Mouse (Mus musculus): ENCODE measurements at regions not wholly inside any gene's neighbourhood (a gene's known extent, or its start where the extent isn't known, plus 50 kb on each side); places are given as distances from the start of the nearest gene placed in this dataset.

DNA sequence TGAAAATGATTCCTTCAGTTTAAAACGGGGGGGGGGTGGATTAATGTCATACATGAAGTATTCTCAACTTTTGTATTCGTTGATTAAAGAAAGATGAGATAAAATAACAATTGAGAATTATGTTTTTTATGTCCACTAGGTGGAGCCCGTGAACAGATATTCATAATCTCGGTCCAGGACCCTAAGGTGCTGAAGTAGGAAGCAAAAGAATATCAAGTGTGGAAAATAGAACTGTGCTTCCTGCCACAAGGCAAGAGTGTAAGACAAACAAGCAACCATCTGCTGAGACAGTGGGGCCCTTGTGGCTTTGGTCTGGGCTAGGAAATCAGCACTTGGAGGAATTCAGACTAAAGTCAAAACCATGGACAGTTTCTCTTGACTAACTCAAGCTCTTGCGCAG is 50.9 kb upstream of the Kap start:
- peak; percentile 2 to 67 for DNase-seq (ENCODE audit: extremely low spot score in 1 of 2, low spot score in 1 of 2)

DNA sequence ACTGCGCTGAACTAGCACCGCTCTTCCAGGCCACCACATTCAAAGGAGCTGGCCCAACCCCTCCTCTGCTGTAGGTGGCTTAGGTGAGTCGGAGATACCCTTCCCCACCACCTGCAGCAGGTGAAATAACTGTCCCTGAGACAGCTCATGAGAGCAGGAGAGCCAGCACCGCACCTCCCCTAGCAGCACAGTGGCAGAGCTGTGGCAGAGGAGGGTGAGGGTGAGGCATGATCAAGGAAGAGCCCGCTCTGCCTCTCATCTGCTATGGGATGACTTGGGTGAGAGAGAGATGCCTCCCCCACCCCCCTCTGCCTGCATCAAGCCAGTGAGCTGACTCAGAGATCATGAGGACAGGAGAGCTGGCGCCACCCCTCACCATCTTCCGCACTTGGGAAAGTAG is 81.1 kb upstream of the Kap start:
- DNase-seq (ENCODE audit: extremely low spot score in 1 of 2, low spot score in 1 of 2): no peak

DNA sequence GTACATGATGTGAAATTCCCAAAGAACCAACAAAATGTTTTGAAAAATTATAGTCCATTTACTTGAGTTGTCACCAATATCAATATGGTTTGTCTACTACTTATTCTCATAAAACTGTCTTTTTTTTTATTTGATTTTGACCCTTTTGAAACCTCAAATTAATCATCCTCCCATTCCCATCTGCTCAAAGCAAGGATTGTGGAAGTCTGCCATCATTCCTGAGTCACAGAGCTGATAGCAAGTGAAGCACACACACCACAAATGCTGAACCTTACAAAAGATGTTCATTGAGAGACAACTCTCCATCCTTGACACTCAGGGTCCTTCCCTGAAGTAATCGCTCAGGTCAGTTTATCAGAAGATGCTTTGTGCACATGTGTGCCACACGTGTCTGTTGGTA is 82.1 kb upstream of the Kap start:
- DNase-seq (ENCODE audit: extremely low spot score in 1 of 2, low spot score in 1 of 2): no peak

DNA sequence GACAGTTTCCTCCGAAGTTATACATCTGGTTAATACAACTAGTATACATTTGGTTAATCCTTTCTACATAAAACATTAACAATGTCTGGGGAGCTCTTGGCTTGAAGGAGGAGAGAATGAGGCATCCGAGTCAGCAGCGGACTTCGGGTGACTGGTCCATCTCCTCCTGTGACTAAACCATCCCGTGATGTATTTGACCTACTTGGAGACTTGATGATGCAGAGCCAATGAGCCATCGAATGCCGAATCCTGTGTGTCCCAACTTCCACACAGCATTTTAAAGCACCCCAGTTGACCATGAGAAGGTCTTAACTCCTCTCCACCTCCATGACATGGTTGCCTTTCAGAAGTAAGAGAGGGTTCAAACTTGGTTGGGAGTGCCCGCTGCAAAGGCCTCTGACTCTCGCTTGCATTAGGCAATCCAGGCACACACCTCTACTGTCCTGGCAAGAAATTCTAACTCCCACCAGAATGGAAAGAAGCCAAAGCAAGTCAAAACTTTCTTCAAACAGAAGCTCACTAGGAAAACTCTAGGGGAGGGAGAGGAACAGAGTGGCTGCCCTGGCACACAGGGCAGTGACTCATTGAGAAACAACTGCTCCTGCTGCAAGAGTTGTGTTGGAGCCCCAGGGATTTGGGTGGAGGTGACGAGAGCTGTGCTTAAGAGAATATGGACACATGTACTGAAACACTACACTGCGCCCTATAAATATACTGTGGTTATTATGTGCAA is 75.4 kb upstream of the Etv6 start:
- no peak for DNase-seq (ENCODE audit: extremely low spot score in 1 of 2, low spot score in 1 of 2)

DNA sequence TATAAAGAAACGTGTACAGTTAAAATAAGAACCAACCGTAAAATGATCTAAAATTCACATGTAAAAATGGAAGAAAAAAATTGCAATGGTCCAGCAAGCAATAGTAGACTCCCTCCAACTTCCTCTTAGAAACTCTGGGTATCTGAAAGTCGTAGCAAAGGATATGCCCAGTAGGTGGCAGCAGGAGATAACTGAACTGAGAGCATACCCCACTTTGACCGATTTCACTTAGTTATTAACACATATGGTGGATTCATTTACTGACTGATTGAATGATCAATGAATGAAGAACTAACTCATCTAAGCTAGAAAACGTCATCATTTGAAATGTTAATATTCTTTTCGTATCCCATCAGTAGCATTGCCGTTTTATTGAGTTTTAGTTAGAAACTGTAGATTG is 74.8 kb upstream of the Etv6 start:
- DNase-seq (ENCODE audit: extremely low spot score in 1 of 2, low spot score in 1 of 2): peak; percentile 26 to 93

DNA sequence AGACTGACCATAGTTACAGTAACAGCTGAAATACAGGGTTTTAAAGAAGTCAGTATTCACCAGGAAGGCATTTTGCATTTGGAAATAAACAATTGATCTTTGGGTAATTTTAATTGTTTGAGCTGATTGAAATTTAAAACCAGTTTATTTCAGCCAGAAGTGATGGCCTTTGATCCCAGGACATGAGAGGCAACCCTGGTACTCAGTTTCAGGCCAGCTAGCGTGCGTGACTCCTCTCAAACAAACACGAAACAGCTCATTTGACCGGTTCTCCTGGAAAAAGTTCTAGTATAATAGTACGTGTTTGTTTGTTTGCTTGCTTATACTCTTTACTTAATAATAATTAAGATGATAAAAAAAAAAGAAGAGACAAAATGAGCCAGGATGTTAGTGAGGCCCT is 72.9 kb upstream of the Etv6 start:
- no peak for DNase-seq (ENCODE audit: extremely low spot score in 1 of 2, low spot score in 1 of 2)

DNA sequence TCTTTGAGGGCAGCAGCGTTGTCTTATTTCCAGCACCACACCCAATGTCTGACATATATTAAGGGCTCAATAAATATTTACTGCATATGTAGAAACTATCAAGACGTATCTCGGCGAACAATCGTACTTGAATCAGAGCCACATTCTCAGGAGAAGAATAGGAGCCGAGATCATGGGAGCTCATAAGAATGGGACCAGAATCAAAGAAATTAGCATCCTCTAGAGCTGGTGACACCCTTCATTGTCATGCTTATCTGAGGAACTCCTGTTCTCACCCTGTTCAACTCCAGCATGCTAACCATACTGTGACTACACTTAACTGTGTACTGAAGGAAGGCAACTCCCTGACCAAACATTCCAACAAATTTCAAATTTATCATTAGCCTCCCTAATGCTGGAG is 72.2 kb upstream of the Etv6 start:
- no peak for DNase-seq (ENCODE audit: extremely low spot score in 1 of 2, low spot score in 1 of 2)

DNA sequence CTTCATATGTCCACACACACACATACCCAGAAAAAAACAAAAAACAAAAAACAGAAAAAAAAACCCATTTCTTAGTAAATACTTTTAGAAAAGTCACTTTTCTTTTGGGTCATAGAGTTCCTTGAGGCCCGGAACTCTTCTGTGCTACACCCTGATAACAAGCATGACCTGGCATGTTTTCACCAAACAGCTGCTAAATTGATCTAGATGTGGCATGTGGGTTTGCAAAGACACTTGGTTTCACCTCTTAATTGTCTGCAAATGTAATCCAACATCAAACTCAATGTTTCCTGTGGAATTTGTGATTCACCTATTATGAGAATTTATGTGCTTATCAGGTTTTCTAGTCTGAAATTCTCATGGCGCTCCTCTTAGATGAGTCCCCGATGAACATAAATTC is 68.2 kb upstream of the Etv6 start:
- DNase-seq (ENCODE audit: extremely low spot score in 1 of 2, low spot score in 1 of 2): no peak

DNA sequence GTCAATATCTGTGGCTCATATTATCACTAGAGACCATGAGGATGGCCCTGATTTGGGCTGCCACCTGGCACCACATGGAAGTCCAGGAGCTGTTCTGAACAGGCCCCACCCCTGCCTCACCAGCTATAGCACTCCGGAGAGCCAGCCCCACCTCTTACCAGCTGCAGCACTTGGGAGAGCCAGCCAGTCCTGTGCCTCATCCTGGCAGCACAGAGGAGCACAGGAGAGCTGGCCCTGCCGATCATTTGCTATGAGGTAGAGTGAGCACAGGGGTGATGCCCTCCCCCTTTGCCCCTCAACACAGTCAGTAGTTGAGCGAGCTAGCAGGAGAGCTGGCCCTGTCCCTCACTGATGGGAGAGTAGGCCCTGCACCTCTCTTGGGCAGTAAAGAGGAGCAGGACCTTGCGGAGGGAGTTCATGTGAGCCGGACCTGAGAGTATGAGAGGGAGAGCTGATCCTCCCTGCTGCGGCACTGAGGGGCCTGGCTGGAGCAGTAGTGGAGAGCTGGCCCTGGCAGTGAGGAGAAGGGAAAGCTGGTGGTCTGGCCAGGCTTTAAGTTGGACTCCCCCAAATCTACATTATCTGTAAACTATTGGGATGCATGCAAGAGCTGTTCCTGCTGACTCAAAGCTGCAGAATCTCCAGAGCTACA is 63.3 kb upstream of the Etv6 start:
- DNase-seq (ENCODE audit: extremely low spot score in 1 of 2, low spot score in 1 of 2): no peak

DNA sequence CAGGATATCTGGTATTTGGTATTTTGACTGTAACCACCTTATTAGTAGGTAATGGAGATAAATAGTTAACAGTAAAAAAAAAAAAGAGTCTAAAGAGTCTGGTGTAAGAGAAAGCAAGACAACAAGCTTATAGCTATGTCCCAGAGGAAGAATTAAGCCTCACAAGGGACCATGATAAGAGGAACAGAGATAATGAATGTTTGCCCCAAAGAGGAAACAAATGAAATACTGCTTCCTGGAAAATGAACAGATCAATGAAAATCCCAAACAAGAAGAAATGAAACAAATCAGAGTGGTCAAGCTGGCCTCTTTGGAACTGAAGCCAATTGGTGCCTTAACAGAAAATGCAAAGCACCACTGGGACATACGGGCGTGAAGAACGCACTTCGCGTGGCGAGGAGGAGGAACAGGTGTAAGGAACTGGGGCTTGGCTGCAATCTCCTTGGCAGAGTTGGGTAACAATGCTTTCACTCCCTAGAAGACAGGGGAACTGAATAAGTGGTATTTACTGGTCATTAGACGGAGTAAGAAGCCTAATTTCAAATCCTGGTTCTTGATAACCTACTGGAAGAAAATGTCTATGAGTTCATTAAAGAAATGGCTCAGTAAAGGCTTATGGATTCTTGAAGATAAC is 62.2 kb upstream of the Etv6 start:
- no peak for DNase-seq (ENCODE audit: extremely low spot score in 1 of 2, low spot score in 1 of 2)

DNA sequence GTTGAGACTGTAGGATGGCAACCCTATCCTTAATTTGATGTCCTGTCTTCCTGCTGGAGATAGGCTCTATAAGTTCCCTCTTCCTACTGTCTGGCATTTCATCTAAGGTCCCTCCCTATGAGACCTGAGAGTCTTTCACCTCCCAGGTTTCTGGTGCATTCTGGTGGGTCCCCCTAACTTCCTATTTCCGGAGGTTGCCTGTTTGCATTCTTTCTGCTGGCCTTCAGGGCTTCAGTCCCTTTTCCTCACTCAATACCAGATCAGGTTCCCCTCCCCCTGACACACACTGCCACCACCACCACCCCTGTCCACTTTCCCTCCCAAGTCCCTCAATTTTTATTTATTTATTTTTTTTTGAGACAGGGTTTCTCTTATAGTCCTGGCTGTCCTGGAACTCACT is 59.5 kb upstream of the Etv6 start:
- no peak for DNase-seq (ENCODE audit: extremely low spot score in 1 of 2, low spot score in 1 of 2)

DNA sequence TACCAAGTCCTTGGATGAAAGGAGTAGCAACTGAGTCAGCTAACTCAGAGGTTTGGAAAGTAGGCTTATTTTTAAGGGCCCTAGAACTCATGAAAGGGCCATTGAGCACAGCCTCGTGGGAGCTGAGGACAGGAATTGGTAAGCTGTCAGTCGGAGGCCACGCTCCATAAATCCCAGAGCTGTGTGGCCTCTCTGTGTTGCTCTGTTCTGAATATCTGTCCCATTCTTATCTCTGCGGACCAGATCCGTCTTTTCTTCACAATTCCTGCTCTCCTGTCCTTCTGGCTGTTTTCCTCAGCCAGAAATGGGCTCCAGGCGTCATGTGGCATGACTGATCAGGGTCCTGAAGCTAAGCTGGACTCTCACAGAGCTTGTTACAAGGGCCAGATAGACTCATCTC is 58.6 kb upstream of the Etv6 start:
- DNase-seq (ENCODE audit: extremely low spot score in 1 of 2, low spot score in 1 of 2): no peak

DNA sequence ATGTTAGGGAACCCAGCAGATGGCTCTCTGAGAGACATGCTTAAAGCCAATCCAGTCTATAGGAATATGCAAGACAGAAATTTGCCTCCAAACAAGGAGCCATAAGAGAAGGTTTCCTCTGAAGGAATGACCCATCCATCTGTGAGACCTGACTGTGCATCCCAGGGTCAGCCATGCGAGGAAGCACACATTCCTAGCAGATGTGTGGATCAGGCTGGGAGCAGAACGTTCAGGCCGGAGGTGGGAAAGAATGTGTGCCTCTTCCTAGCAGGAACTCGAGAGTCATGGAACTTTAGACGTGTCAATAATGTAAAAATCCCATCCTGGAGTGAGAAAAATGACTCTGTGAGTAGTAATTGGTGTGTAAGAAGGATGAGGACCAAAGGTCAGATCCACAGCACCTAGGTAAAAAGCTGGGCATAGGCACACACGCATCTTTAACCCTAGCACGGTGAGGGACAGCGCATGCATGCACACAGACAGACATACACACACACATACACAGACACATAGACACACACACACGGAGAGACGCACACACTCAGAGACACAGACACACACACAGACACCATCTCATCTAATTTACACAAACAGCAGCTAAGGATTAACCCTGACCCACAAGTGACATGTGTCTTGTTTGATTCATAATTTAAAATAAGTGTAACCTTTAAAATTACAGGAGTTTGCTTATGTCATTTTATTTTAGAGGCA is 51.5 kb upstream of the Etv6 start:
- DNase-seq (ENCODE audit: extremely low spot score in 1 of 2, low spot score in 1 of 2): no peak

DNA sequence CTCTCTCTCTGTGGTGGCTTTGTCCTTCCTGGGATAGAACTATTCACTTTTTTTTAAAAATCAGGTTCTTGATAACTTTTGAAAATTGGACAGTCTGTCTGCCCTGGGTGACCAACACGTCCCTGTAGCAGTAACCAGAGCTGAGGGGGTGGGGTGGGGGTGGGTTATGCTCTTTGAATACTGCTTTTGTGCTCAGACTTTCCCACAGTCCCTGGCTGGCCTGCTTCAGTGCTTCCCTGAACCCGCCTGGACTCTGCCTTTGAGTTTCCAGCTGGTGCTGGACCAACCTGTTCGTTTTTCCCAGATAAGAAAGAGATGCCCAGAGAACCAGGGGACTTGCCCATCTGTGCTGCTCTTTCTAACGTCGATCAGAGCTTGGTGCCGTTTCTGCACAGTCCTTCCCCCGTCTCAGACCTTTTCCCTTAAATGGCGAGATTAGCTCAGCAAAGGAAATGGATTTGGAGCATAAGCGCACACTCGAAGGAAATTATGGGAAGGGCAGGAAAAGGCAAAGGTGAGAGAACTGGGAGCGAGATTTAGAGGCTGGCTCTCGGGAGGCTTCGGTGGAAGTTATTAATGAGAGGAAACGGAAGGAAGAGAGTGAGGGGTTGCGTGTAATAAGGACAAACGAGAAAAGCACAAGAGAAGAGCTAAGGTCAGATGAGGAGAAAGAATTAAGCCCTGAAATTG is 50.7 kb upstream of the Etv6 start:
- no peak for DNase-seq (ENCODE audit: extremely low spot score in 1 of 2, low spot score in 1 of 2)

All from frontal cortex, adult 2 months (tissue).